Mouse (Mus musculus) midbrain, embryonic 15.5 days (tissue): ENCODE data around the gene Zfp449. TPM values are rescaled to one million over a fixed set of nuclear protein-coding genes. Genes with fewer than 3 reads are reported as not detected.

Experiments
- ATAC-seq: fragments of 200-750 bp; cut with Nextera tagmentation; replicated peaks from 2 replicates; pipeline ENCODE4 v1.8.0; 2017; ENCODE audit warnings: moderate TSS enrichment
- H3K27ac ChIP-seq: fragments of 300-500 bp; sonication (generic); 2 replicates; pipeline ENCODE4 v1.5.1; 2015; ENCODE audit warnings: mild to moderate bottlenecking, inconsistent platforms
- H3K27me3 ChIP-seq: fragments of 300-500 bp; sonication (generic); replicated peaks from 2 replicates; pipeline ENCODE4 v1.6.1; 2015; ENCODE audit warnings: inconsistent platforms
- H3K36me3 ChIP-seq: fragments of 300-500 bp; sonication (generic); replicated peaks from 2 replicates; pipeline ENCODE4 v1.6.1; 2015; ENCODE audit warnings: inconsistent platforms
- H3K4me1 ChIP-seq: fragments of 300-500 bp; sonication (generic); 2 replicates; pipeline ENCODE4 v1.6.1; 2015; ENCODE audit warnings: inconsistent platforms
- H3K4me2 ChIP-seq: fragments of 300-500 bp; sonication (generic); 2 replicates; pipeline ENCODE4 v1.6.1; 2015; ENCODE audit warnings: inconsistent platforms, mild to moderate bottlenecking, moderate library complexity
- H3K4me3 ChIP-seq: fragments of 300-500 bp; sonication (generic); 2 replicates; pipeline ENCODE4 v1.5.1; 2015; ENCODE audit warnings: mild to moderate bottlenecking, inconsistent platforms
- H3K9ac ChIP-seq: fragments of 300-500 bp; sonication (generic); 2 replicates; pipeline ENCODE4 v1.6.1; 2015; ENCODE audit warnings: mild to moderate bottlenecking, inconsistent platforms
- H3K9me3 ChIP-seq: fragments of 300-500 bp; sonication (generic); 2 replicates; pipeline ENCODE4 v1.6.1; 2016; ENCODE audit warnings: inconsistent platforms
- WGBS: fragments of 180-500 bp; shearing (Covaris S2); methylation state at CpG from one replicate; pipeline ENCODE4 v1.1.7; 2015; ENCODE audit warnings: mixed read lengths; 5-methylcytosine and 5-hydroxymethylcytosine counted together
- polyA plus RNA-seq: library from polyadenylated mRNA; unstranded; fragments of >200 nt; fragmentation: Nextera tagmentation; extraction: Ambion mirVana; gene quantifications from 2 replicates; pipeline ENCODE4 v1.2.1, GENCODE M21; 2015

The Zfp449 gene
- polyA plus RNA-seq, 1 experiment from 2014 or later: 6.0 TPM

DNA sequence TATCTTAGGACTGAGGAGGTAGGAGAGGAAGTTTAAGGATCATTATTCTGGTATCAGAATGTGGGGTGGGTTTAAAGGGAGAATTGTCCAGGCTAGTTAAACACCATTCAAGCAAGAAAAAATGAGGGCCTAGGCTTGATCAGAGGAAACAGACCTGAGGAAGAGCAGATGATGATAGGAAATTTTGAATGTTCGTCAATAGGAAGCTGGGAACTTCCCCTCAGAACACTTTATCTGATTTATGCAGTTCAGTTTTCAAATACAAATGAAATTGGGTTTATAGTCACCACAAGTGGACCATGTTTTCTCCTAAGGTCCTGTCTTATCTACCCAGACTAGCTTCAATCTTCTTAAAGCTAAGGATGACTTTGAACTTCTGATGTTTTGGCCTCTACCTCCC lies 59.3 kb downstream of the Zfp449 start:
- WGBS: 60% methylated on average over 1 of the region's 1 CpGs
- ATAC-seq: no peak
- H3K4me3 ChIP-seq: no peak overlapping the region

DNA sequence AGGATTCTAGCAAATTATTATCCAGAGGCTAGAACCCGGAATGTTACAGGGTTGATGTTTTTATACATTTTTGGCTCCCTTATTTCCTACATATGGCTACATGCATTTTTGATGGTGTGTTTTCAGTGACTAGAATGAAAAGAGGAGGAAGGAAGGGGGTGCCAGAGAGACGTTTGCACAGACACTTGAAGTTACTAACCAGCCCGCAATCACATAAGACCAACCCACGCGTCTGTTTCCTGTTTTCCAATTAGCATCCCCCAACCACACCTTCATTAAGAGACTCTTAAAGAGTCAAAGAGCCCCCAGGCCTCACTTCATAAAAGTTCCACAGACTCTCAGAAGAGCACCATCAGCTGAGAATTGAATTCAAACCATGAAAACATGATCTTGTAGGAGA lies 59.9 kb downstream of the Zfp449 start:
- Histone ChIP-seq H3K36me3 (no peaks in the 10 kb centered on the region), H3K4me3 (no peak overlapping the region), H3K9ac (no peak overlapping the region), H3K27ac (no peak overlapping the region), H3K9me3 (no peaks in the 10 kb centered on the region), H3K4me1 (no peaks in the 10 kb centered on the region), H3K4me2 (no peak overlapping the region), H3K27me3 (no peaks in the 10 kb centered on the region)
- WGBS: 61% methylated on average over 5 of the region's 5 CpGs
- no peak for ATAC-seq

More for the DNA sequence above, 59.3 kb downstream of the Zfp449 start:
- H3K4me1 ChIP-seq: no peaks in the 10 kb centered on the region
- H3K27me3 ChIP-seq: no peaks in the 10 kb centered on the region
- no peaks in the 10 kb centered on the region for H3K9me3 ChIP-seq
- no peak overlapping the region for H3K4me2 ChIP-seq
- H3K27ac ChIP-seq: no peak overlapping the region
- H3K36me3 ChIP-seq: no peaks in the 10 kb centered on the region
- no peak overlapping the region for H3K9ac ChIP-seq

Other genes starting within 250 kb of the Zfp449 start
- gene 3830403N18Rik, start 209.8 kb upstream of the Zfp449 start, polyA plus RNA-seq: 0.66 and 0.69 TPM in 2 replicates
- not detected in 2 replicates for gene Gm773, start 133.5 kb upstream of the Zfp449 start, polyA plus RNA-seq
- gene Smim10l2a, start 28.2 kb downstream of the Zfp449 start, polyA plus RNA-seq: 41.0 and 43.5 TPM in 2 replicates
- gene Gm2174, start 101.6 kb downstream of the Zfp449 start, polyA plus RNA-seq: 0.99 and 1.6 TPM in 2 replicates
- 19.4 and 19.9 TPM in 2 replicates for gene Ints6l, start 108.5 kb downstream of the Zfp449 start, polyA plus RNA-seq
- gene Gm10477, start 178.3 kb downstream of the Zfp449 start, polyA plus RNA-seq: not detected in 2 replicates
- gene Gm648, start 203.2 kb downstream of the Zfp449 start, polyA plus RNA-seq: 0.27 TPM in 1 of 2 replicates, not detected in the other